Mouse (Mus musculus): ENCODE measurements at regions not wholly inside any gene's neighbourhood (a gene's known extent, or its start where the extent isn't known, plus 50 kb on each side); places are given as distances from the start of the nearest gene placed in this dataset.

DNA sequence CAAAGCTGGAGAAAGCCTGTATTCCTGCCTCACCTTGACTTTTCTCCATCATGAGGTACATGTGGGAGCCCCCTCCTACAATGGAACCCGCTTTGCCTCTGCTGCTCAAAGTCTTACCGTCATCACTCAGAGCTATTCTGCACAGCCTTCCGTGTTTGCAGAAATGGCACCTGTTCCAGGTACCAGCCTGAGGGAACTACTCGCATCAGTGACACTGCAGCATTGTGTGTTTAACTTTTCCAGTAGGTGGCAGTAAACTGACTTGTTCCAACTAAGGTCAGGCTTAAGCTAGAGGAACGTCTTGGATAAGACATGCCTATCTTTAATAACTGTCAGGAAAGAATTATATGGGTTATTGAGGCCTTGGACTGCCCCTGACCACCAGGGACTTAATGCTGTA lies 71.4 kb downstream of the Fam173b start:
- no peak for DNase-seq (ENCODE audit: low read depth)

DNA sequence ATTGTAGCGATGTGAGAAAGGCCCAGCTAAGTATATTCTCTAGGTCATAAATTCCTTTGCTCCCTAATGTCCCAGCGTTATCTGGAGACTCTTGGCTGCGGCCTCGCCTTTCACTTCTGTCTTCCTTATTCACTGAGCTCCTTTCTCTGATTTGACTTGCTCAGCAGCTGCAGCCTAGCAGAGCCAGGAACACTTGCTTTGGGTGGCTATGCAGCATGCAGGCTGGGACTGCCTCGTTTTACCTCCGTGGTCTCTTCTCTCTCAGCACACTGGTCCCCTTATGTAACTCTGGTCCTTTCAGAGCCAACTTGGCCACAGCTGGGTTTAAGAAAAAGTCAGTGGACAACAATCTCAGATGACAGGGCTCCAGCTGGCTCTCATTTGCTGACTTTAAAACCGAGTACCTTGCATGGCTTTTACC lies 75.1 kb downstream of the Fam173b start:
- DNase-seq (ENCODE audit: low read depth), result no peak

DNA sequence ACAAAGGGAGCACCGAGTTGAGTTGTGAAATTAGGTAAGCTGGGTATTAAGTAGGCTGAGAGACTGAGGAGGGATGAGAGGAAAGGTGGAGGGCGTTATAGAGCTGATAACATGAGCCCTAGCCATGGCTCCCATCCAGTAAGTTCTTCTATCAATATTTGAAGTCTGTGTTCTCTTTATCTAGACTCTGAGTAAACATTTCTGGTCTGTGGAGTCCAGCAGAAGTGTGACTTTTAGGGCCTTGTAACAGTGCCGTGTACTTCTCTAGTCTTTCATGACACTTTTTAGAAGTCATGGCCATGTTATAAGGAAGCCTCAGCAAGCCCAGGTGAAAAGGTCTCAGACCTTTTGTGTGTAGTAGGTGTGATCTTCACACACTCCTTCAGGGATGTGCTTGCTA lies 91.5 kb downstream of the Fam173b start:
- no peak for DNase-seq (ENCODE audit: low read depth)

DNA sequence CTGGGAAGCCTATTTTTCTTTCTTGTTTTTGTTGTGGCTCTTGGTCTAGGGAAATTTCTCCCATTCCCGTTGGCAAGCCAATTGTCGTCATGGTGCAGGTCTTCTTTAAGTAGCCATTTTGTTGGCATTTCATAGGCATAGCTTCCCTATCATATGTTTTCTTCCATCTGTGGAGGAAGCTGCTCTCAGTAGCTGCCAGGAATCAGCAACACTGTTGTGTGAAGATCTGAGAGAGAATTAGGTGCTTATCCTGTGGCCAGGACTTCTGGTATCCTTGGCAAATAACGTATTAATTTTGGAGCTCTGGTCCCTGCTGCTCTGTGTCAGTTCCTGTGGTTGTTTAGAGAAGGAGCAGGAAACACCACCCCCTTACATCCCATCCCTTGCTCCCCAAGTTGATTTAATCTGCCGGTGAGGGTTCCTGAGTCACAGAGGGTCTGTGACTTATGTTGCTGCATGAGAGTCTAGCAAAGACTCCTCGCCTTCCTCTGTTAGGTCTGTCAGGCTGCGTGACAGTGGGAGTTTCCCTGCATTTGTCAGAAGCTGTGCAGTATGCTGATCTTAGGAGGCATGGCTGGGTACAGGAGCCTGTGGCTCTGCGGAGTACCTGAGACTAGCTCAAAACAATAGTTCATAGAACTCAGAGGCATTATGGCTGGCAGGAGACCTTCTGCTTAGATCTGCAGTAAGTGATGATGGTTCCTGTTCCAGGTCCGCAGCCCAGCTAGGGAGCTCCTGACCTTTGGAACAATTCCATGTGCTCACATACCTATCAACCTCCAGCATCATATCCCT lies 93.4 kb downstream of the Fam173b start:
- DNase-seq (ENCODE audit: low read depth), result no peak

DNA sequence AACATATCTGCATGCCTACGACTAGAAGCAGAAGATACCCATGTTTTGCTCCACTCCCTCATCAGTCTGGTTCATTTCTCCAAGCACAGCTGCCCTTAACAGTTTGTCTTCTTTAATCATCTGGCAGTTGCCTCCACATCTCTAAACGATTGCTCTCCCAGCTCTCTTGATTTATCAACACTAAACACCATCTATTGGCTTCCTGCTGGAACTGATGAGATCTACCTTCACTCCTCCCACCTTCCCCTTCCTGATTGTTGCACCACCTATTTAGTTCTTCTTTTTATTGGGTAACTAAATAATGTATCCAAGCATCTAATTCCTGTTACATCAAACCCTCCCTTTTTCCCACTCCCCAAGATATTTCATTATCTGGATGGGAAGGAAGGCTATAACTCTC lies 101.7 kb downstream of the Fam173b start:
- DNase-seq (ENCODE audit: low read depth), result no peak

DNA sequence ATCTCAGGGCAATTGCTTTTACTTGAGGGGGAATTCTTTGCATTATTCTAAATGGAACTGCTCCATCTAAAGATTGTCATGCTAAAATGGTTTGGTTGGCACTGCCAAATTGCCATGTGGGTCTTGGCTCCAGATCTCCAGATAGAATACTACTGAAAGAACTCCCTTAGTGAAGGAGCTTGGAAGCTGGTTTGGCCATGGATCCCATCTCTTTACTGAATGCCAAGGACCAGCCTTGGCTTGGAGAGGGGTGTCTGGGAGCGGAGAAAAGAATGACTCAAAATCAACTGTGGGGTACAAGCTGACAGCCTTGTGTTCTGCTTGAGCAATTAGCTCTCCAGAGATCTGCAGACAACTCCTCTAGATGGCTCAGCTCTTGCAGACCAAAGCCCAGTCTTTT lies 105.8 kb downstream of the Fam173b start:
- no peak for DNase-seq (ENCODE audit: low read depth)

DNA sequence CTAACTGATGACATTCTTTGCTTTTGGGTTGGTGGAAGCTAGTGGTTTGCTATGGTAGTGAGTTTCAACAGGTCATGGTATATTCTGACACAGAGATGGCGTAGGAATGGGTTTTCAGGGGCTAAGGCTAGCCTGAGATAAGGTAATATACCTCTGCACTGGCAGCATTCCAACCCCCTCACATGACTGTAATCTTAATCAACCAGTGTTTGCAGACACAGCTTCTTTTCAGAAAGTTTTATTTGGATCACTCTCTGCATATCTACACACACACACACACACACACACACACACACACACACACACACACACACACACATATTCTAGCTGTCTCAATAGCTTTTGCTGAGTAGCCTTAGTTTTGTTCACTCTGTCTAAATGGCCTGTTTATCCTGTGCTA lies 119.4 kb downstream of the Fam173b start:
- DNase-seq (ENCODE audit: low read depth), result no peak

DNA sequence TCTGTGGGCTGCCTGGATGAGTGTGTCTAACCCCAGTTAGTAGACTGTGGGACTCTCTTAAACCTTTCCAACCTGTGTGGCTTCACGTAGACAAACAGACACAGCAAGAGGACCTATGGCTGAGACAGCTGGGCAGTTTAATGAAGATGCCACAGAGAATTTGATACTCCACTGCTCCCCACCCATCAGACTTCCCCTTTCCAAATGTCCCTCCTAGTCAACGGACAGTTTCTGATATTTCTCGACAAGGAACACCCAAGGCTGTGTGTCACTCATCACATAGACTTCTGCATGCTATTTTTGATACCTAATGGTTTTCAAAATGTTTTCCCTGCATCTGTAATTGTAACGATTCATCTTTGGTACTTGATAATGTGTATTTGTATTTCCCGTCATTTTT lies 120.8 kb downstream of the Fam173b start:
- DNase-seq (ENCODE audit: low read depth), result no peak

DNA sequence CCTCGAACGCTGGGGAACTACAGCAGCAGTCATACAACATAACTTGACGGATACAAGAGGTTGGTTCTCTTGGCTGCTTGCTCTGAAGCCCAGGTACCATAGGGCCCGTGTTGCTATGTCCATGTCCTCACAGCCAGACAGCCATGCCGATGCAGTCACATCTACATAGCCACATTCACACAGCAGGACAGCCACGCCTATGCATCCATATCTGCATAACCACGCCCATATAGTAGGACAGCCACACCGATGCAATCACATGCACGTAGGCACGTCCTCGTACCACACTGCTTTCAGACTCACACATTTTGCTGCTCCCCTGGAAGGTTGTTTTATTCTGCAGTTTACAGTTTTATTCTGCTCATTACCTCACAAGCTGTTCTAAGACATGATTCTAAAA lies 122.6 kb downstream of the Fam173b start:
- no peak for DNase-seq (ENCODE audit: low read depth)

DNA sequence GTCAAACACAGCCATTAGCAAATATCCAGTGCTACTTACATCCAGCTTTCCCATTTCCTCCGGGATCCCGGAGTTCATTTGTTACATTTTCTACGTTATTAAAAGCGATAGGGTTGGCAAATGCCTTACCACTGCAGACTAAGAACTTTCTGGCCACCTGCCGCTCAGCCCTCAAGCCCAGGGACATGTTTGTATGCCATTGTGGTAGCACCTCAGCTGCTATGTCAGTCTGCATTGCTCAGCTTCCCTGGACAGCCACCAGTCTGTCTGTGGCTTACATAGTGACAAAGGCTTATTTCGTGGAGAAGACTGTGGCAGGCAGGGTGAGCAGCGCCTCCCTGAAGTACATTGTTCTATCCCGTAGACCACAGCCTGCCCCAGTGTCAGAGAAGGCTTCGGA lies 127.5 kb downstream of the Fam173b start:
- DNase-seq (ENCODE audit: low read depth), result no peak

DNA sequence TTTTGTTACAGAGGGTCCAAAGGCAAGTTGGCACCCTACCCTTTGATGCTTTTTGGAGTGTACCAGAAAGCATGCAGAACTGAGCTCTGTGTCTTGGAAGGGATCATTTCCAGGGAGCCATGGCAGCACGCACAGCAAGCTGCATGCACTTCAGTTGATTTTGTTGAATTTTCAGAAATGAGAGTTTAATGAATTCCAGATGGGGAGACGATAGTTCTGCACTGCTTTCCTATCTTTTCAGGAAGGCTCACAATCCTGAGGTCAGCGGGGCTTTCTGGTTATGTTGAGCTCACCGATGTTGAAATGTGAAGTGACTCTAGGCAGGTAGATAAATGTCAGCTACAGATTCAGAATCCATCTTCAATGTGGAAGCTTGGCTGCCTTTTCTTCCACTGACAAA lies 140.0 kb downstream of the Fam173b start:
- no peak for DNase-seq (ENCODE audit: low read depth)

DNA sequence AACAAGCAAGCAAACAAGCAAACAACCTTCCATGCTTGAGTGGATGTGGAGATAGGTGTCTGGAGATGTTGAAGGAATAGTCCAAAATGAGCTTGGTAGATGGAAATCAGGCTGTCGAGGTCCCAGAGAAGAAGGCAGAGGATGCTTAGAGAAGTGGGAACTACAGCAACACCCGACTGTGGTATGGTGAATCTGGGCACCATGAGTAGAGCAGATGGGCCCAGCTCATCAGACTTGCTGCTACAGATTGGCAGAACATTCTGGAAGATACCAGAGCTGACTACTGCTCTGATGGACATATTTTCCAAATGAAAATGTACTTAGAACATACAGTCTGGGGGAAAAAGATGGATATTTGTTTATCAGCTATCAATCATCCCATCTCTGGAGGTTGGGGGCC lies 142.9 kb downstream of the Fam173b start:
- no peak for DNase-seq (ENCODE audit: low read depth)

DNA sequence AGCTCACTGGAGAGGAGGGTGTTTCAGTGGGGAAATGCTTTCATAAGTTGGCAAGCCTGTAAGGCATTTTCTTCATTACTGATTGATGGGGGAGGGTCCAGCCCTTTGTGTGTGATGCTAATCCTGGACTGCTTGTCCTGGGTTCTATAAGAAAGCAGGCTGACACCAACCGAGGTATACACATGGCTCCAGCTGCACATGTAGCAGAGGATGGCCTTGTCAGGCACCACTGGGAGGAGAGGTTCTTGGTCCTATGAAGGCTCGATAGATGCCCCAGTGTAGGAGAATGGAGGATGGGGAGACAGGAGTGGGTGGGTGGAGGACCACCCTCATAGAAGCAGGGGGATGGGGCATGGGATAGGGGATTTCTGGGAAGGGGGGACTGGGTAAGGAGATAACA lies 151.0 kb downstream of the Fam173b start:
- DNase-seq (ENCODE audit: low read depth), result no peak

DNA sequence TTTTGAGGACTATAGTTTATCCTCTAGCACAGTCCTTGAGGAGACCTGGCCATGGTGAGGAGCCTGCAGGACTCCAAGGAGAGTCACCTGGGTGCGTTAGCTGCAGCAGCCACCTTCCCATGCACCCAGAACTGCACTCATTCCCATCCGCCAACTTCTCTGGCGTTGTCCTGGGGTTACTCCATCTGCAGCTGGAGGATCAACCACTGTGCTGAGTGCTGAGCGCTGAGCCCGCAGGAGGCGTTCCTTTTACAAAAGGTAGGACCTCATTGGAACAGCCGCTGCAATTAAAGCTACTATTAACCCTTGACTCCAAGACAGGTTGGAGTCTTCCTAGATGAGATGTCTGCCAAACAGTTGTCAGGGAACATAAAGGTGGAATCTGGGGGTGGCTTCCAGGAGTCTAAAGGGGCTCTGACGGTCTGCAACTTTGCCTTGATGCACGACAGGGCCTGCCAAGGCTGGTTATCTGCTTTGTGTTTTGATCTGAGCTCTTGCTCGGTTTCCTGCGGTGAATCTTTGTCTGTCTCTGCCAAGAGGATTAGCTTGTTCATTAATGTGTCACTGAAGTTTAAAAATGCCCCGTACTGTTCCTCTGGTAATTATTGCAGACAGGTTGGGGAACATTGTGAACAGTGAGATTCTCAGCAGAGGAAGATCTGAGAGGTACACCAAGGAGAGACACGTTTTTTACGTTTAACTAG lies 152.1 kb downstream of the Fam173b start:
- DNase-seq (ENCODE audit: low read depth), result no peak

DNA sequence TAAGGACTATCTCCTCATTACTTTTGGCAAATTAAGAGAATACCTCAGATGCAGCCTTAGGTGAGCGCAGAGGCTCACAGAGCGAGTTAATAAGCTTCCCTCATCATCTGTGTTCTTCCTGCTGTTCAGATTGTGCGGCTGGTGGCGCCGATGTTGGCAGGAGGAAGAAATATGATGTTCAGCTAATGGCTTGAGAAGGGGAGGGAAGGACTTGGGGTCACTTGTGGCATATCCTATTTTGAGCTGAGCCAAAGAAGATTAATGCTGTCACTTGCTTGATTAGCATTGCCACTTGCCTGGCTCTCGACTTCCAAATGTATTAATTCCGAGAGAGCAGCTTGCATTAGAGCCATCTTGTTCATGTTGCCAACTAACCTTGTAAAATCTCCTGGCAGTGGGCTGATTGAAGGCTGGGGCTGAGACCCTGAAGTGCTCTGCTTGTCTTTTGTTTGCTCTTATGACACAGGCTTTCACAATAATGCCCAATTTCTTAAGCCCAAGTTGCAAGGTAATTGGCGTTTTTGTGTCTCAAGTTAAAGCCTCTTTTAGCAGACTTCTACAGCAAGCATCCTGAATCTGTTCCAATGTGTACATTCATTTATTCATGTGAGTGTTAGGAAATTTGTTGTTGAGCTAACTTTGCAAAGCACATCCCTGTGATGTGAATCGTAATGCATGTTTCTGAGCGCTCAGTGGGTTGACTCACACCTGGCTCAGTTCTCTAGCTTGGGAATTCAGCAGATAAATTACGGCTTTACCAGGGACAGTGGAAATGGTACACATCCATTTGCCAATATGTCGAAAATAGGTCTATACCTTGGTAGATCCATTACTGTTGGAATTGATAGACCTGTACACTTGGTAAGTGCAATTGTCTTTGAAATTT lies 167.6 kb downstream of the Fam173b start:
- no peak for DNase-seq (ENCODE audit: low read depth)

DNA sequence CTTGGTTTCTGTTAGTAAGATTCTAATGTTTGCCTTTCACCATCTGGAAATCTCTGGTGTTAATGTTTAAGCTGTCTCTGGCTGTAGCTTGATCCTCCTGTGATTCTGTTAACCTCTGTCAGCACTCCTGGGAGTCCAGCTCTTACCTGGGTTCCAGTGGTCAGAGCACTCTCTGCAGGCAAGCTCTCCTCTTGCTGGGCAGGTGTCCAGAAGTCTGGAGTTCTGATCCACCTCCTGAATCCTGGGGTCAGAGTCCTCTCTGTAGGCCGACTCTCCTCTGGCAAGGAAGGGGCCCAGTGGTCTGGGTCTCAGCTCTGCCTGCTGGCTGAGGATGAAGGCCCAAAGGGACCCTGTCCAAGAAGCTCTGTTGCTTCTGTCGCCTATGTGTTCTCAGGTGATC lies 181.4 kb downstream of the Fam173b start:
- no peak for DNase-seq (ENCODE audit: low read depth)

DNA sequence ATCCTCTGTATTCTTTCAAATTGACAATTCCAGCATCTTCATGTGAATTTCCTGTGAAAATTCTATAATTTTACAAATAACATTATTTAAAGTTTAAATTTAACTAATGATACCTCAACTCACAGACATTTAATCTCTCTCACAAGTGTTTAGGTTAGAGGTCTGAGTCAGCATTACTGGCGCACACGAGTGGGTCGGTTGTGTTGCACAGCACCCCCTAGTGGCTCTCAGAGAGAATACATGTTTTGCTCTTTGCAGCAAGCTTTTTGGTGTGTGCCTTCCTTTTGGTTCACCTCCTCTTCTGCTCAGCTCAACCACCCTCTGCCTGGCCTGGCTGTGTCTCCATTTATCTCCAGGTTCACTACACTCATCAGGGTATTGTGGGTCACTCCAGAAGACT lies 183.4 kb downstream of the Fam173b start:
- no peak for DNase-seq (ENCODE audit: low read depth)

DNA sequence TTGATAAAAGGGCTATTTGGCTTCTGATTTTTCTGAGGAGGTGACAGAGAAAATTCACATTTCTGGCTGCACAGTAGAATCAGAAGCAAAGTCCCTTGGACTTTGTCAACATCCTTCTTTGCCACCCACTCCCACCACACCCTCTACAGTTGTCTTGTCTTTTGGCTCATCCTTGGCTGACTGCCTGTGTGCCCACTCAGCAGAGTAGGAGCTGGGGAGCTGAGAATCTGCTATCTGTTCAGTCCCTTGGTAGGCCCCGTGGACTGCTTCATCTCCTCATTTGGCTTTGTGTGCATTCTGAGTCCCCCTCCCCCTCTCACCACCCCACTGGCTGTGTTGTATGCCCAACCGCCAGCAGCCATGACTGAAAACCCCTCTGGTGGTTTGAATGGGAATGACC lies 197.2 kb downstream of the Fam173b start:
- no peak for DNase-seq (ENCODE audit: low read depth)

DNA sequence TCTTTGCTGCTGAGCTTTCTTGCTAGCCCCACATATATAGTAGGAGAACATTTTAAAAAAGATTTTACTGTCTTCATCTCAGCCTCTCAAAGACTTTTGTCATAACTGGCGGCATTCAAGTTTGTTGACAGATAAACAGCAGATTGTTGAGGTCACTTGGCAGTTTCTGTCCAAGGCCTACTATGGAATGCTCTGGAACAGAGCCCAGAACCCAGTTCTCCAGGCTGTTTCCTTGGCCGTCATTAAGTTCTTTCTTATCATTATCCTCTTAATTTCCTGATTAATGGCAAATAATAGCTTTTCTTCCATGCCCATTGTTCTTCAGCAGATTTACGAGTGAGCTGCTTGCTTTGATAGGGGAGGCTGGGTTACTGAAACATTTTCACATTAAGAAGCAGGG lies 203.9 kb downstream of the Fam173b start:
- DNase-seq (ENCODE audit: low read depth), result no peak

DNA sequence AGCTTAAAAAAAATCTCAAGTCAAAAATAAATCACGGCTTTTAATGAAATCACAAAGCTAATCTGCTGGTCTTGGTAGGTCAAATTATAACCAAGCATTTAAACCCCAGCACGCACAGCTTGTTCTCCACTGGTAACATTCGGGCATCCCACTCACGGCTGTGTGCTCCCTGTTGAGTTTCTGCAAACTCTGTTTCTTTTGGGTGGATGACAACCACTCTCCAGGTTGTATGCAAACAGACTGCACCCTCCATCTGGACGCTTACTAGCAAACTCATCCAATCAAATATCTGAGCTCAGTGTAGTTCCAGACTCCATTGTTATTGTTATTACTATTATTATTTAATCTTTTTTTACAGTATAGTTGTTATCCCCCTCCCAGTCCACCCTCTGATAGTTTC lies 213.9 kb downstream of the Fam173b start:
- no peak for DNase-seq (ENCODE audit: low read depth)

DNA sequence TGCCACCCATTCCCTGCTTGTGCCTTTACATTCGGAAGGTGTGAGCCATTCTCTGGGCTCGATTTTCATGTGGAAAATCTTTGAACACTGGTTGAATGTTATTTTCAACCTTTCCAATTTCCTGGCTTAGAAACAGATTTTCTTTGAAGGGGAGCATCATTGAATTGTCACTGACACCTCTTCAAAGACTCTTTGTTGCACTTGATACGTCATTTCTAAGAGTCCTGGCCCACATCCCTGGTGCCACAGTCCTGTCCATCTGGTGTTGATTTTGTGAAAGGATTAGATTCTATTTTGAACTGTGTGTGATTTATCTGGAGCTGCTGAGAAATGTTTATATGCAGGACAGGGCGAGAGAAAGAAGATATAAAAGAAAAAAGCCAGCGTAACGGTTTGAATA lies 217.6 kb downstream of the Fam173b start:
- DNase-seq (ENCODE audit: low read depth), result no peak

DNA sequence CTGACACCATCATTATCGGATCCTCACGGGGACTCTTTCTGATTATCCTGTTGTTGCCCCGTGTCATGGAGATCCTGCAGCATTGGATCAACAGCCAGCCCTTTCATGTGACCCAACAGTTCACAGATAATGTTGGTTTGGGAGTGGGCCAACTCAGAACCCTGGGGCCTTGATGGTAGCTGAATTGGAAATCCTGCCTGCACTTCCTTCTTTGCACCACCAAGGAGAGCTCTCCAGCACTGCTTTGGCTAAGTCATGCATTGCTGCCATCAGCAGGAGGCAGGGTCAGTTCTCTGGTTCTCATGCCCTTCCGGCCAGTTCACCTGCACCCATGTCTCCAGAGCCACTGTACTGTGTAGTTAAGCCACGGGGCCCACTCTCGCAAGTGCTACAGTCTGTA lies 225.6 kb downstream of the Fam173b start:
- no peak for DNase-seq (ENCODE audit: low read depth)

DNA sequence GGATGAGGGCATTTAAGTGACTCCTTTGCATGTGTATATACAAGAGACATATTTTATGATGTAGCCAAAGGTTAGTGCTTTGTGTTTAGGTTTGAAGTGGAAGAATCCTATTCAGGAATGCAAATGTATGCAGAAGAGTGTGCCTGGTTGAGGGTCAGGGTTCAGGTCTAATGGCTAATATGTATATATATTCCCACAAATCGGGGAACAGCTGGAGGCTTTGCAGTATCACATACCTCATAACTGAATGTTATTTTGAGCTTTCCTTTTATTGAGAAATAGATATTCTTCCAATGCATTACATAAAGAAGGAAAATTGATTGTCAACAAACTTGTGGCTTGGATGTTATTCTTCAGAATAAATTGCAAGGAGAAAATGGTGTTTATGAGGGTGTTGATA lies 239.9 kb downstream of the Fam173b start:
- no peak for DNase-seq (ENCODE audit: low read depth)

Data from fibroblast of lung, adult 2 months (primary cell).